Mouse (Mus musculus): Measurements from ENCODE around the gene Ubr1.

DNA sequence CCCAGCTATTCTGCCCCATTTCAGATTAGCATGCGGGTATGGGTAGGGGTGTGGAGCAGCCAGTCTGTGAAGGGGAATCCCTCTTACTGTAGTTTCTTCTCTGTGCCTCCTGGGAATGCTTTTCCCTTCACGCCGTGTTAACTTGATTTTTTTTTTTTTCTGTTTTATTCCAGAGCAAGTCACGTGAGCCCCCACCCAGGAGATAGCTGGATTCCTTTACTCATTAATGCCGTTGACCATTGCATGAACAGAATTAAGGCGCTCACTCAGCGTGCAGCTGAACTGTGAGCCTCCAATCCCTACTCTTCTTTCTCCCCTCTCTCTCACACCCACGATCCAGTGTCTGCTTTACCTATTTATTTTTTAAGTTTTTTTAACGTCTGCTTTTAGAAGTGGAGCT lies 45.7 kb upstream of the Ubr1 start:
- TF ChIP-seq CTCF (IDR thresholded peaks at IDR 0.05; ENCODE audit: extremely low read depth, insufficient read length, insufficient replicate concordance, low read depth, low read length) = no peak
- TF ChIP-seq POLR2A (IDR thresholded peaks at IDR 0.05; ENCODE audit: low read depth, low read length) = no peak

All from small intestine, adult 2 months (tissue).